Mouse (Mus musculus) cerebellum, adult 2 months (tissue): ENCODE measurements at regions not wholly inside any gene's neighbourhood (a gene's known extent, or its start where the extent isn't known, plus 50 kb on each side); places are given as distances from the start of the nearest gene placed in this dataset.

Experiments used
- DNase-seq, 2 experiments: peaks; one replicate each; pipeline ENCODE4 v3.0.0; 2021
- H3K27ac ChIP-seq: fragments of 200-500 bp; 2 replicates; pipeline ENCODE4 v1.5.1; 2012; ENCODE audit warnings: low read length, control low read depth, inconsistent platforms; ENCODE audit not compliant: insufficient read depth
- H3K27me3 ChIP-seq: fragments of 200-500 bp; 2 replicates; pipeline ENCODE4 v1.6.1; 2012; ENCODE audit warnings: inconsistent platforms, mild to moderate bottlenecking, low read length, moderate library complexity; ENCODE audit not compliant: control insufficient read depth, insufficient read depth
- H3K4me1 ChIP-seq: fragments of 200-500 bp; 2 replicates; pipeline ENCODE4 v1.6.1; 2011; ENCODE audit warnings: low read length; ENCODE audit not compliant: control insufficient read depth, insufficient read depth
- H3K4me3 ChIP-seq: fragments of 200-500 bp; replicated peaks from 2 replicates; pipeline ENCODE3; 2011; ENCODE audit warnings: mild to moderate bottlenecking, low read depth, low read length, control low read depth; ENCODE audit not compliant: insufficient read depth
- CTCF ChIP-seq: fragments of 200-500 bp; IDR thresholded peaks from 2 replicates; pipeline ENCODE4 v1.5.1; 2011; ENCODE audit warnings: low read depth, mild to moderate bottlenecking, control low read depth, low read length, moderate library complexity, borderline replicate concordance; ENCODE audit not compliant: insufficient read depth
- POLR2A ChIP-seq: fragments of 200-500 bp; IDR thresholded peaks from 2 replicates; pipeline ENCODE4 v1.6.1; 2011; ENCODE audit warnings: low read length, control low read depth, borderline replicate concordance; ENCODE audit not compliant: insufficient read depth
- WGBS: fragments of 180-500 bp; shearing (Covaris S2); methylation state at CpG from one replicate; pipeline ENCODE4 v1.1.7; 2018; 5-methylcytosine and 5-hydroxymethylcytosine counted together

DNA sequence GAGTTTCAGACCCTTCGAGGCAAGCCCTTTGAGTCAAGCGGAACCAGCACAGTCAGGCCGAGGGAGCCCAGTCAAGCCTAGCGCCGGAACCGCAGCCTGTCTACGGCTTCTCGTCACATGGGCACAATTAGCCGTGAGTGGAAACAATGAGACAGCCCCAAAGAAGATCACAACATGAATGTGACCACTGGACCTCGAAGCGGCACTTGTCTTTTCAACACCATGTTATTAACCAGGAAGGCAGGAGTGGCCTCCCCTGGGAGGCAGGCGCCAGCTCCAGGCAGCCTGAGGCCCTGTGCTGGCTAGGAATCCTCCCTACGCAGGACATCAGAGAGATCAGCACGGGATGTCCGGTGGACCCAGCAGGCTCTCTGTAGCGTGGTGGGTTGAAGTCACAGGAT is 97.4 kb upstream of the Oxgr1 start:
- H3K4me3 ChIP-seq, result no peak overlapping the region
- no peaks in the 10 kb centered on the region for H3K27me3 ChIP-seq
- no peak overlapping the region for H3K27ac ChIP-seq
- H3K4me1 ChIP-seq, result no peaks in the 10 kb centered on the region
- no peak for DNase-seq
- TF ChIP-seq POLR2A, result no peak
- TF ChIP-seq CTCF, result no peak
- WGBS, result 71% methylated on average over 16 of the region's 16 CpGs

- Histone ChIP-seq H3K27me3 (no peaks in the 10 kb centered on the region), H3K4me1 (no peaks in the 10 kb centered on the region), H3K4me3 (no peak overlapping the region), H3K27ac (no peak overlapping the region)
- no peak for DNase-seq
- TF ChIP-seq POLR2A (no peak), CTCF (no peak)
- WGBS, result 93% methylated on average over 8 of the region's 8 CpGs
Observed at GRCm38 (mm10) chr14:120140211-120140610, 98.0 kb upstream of the Oxgr1 start.

DNA sequence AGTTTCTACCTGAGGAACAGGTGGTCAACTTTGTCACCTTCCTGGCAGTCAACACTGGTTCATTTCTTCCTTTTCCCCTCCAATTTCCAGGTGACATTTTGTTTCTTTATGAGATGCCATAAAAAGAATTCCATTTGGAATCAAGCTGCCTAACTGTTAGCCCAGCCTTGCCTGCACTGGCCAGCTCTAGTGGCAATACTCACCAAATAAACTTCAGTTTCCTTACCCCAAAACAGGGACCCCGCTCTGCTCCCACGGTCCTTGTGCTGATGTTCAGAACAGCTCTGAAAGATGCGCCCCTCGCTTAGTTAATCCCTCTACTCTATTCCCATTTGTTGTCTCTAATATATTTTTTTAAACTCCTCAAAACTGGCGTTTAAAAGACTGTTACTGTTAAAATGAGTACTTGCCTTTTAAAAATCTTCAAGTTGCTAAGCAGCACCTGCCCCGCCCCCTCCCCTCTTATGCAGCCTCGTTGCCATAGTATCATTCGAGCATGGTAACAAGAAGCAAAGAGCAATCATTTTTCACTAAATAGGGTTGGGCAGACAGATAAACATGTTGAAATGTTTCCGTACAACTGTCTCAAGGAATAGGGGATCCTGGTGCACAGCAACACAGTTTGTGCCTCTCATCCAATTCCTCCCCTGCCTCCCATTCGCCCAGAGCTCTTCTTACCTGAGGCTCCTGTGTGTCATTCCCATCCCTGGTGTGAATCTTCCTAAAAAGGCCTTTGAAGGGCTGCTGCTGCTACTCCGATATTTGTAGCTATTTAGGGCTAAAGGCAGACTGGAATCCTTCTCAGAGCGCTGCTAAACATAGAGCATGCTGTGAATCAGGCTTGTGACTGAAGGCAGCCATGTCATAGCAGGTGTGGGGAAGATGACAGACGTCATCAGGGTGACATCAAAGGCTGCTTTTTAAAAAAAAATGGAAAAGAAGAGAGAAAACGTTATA is 98.8 kb upstream of the Oxgr1 start:
- no peaks in the 10 kb centered on the region for H3K4me1 ChIP-seq
- no peaks in the 10 kb centered on the region for H3K27me3 ChIP-seq
- no peak overlapping the region for H3K4me3 ChIP-seq
- DNase-seq, result no peak
- H3K27ac ChIP-seq, result no peak overlapping the region
- TF ChIP-seq CTCF, result no peak
- TF ChIP-seq POLR2A, result no peak
- WGBS, result 69% methylated on average over 14 of the region's 14 CpGs

- no peak for DNase-seq
- no peak overlapping the region for H3K4me3 ChIP-seq
- no peaks in the 10 kb centered on the region for H3K4me1 ChIP-seq
- H3K27ac ChIP-seq, result no peak overlapping the region
- no peak for TF ChIP-seq POLR2A
- TF ChIP-seq CTCF, result no peak
- no peaks in the 10 kb centered on the region for H3K27me3 ChIP-seq
- WGBS, result 54% methylated on average over 4 of the region's 4 CpGs
Observed at GRCm38 (mm10) chr14:120142281-120142680, 100.0 kb upstream of the Oxgr1 start.

DNA sequence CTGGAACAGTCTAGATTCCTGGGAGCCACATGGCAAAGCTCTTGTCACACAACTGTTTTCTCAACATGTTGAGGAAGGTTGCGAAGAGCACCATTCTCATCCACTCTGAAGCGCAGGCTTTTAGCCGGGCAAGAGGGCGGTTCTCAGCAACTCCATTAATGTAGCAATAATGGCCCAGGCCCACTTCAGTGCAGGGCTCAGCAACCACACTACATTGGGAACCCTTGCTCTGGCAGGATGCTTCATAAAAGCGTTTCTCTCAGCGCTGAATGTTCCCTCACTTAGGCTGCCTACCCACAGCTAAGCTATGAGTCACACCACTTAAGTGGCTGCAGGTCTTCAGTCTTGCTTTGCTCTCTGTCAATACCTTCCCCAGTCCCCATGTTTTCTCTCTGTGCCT is 102.2 kb upstream of the Oxgr1 start:
- no peak for DNase-seq
- no peak overlapping the region for H3K27ac ChIP-seq
- no peaks in the 10 kb centered on the region for H3K4me1 ChIP-seq
- H3K27me3 ChIP-seq, result no peaks in the 10 kb centered on the region
- TF ChIP-seq CTCF (no peak), POLR2A (no peak)
- WGBS, result 95% methylated on average over 6 of the region's 6 CpGs
- no peak overlapping the region for H3K4me3 ChIP-seq

GRCm38 (mm10) chr14:120146312-120146711 is 104.1 kb upstream of the Oxgr1 start:
- H3K27ac ChIP-seq, result no peak overlapping the region
- 83% methylated on average over 11 of the region's 11 CpGs for WGBS
- no peak overlapping the region for H3K4me3 ChIP-seq
- DNase-seq, result no peak
- TF ChIP-seq POLR2A (no peak), CTCF (no peak)
- no peaks in the 10 kb centered on the region for H3K4me1 ChIP-seq
- H3K27me3 ChIP-seq, result no peaks in the 10 kb centered on the region

GRCm38 (mm10) chr14:120146908-120147770 is 104.9 kb upstream of the Oxgr1 start:
- Histone ChIP-seq H3K4me1 (no peaks in the 10 kb centered on the region), H3K4me3 (no peak overlapping the region), H3K27ac (no peak overlapping the region), H3K27me3 (no peaks in the 10 kb centered on the region)
- TF ChIP-seq CTCF (no peak), POLR2A (no peak)
- no peak for DNase-seq
- WGBS, result 62% methylated on average over 8 of the region's 8 CpGs

DNA sequence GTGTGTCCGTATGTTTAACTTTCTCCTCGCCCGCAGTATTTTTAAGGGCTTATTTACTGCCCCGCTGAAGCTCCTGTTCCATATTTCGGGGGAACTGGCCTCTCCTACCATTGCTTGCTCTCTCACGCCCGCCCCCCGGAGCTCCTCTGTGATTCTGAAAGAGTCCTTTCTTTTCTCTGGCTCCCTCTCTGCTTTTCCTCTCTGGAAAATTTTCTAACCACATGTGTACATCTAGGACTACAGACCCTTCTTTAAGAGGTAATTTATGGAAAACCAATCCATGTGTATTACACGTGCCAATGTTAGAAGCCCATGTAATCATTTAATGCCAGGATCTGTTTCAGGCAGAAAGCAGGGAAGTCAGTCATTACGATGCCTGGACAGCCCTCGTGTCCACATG is 106.6 kb upstream of the Oxgr1 start:
- Histone ChIP-seq H3K27me3 (no peaks in the 10 kb centered on the region), H3K4me1 (no peaks in the 10 kb centered on the region), H3K27ac (no peak overlapping the region), H3K4me3 (no peak overlapping the region)
- TF ChIP-seq POLR2A (no peak), CTCF (no peak)
- DNase-seq, result no peak
- WGBS, result 76% methylated on average over 11 of the region's 11 CpGs
